Mouse (Mus musculus) c-Kit-positive CD71-positive TER-119-negative erythroid progenitor cells, embryonic 14.5 days (primary cell): Measurements from ENCODE around the gene Gnai2.
"Not testable (repeated sequence)": the region's sequence is repeated elsewhere in the genome, so short reads cannot be mapped to it uniquely, and the experiment has no call there.

Source experiments
- DNase-seq: peaks from one replicate; pipeline ENCODE4 v3.0.0-alpha.2; 2013; ENCODE audit warnings: low read depth

Gnai2 gene

DNA sequence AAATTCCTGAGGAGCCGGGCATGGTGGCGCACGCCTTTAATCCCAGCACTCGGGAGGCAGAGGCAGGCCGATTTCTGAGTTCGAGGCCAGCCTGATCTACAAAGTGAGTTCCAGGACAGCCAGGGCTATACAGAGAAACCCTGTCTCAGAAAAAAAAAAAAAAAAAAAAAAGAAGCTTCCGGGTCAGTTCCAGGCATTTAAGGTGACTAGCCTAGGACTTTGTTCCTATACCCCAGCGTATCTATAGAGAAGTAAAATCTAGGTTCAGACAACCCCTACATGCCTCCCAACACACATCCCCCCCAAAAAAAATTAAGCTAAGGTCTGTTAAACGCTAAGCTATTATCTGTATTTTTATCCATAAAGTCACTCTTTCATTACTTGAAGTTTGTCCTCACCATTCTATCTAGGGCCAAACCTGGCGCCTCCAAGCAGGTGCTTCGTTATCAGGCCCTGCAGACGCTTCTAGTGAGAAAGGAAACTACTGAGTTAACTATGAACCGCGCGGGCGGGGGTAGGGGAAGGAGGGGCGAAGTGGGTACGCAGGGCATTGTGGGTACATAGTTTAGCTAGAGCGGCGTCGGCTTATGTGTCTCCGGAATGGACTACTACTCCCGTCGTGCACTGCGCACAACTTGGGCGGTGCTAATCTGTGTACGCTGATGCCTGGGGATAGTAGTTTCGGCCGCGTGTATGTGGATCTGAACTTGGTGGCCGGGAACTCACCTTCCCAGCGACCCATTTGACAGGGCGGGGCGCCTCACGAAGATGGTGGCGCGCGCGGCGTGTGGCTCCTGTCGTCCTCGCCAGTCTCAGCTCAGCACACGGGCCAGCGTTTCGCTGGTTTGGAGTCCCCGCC lies 48.0 kb downstream of the Gnai2 start, which contains the start of gene Ifrd2:
Gene Ifrd2, plus strand, starts transcription at position 669 of the 859 bp plus-strand sequence.
- peak; percentile 99 for DNase-seq

DNA sequence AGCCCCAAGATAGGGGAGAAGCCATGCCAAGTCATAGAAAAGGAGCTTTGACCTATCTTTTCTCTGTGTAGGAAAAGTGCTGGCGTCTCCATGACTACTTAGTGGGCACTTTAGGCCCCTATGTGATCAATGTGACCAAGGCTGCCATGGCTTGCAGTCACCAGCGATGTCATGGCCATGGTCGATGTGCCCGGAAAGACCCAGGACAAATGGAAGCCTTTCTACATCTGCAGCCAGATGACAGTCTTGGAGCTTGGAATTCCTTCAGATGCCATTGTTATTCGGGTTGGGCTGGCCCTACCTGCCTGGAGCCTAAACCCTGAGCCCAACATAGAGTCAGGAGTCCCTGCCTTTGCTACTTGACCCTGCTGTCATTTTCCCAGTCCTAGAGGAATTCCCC lies 48.7 kb downstream of the Gnai2 start:
- DNase-seq: no peak

DNA sequence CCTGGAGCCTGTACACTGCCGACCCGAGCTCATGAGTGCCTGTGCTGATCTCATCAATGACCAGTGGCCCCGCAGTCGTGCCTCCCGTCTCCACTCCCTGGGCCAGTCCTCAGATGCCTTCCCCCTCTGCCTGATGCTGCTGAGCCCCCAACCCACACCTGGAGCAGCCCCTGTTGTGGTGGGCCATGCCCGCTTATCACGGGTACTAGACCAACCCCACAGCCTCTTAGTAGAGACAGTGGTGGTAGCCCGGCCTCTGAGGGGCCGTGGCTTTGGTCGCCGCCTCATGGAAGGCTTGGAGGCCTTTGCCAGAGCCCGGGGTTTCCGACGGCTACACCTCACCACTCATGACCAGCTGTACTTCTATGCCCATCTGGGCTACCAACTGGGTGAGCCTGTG lies 52.0 kb downstream of the Gnai2 start:
- no peak for DNase-seq

DNA sequence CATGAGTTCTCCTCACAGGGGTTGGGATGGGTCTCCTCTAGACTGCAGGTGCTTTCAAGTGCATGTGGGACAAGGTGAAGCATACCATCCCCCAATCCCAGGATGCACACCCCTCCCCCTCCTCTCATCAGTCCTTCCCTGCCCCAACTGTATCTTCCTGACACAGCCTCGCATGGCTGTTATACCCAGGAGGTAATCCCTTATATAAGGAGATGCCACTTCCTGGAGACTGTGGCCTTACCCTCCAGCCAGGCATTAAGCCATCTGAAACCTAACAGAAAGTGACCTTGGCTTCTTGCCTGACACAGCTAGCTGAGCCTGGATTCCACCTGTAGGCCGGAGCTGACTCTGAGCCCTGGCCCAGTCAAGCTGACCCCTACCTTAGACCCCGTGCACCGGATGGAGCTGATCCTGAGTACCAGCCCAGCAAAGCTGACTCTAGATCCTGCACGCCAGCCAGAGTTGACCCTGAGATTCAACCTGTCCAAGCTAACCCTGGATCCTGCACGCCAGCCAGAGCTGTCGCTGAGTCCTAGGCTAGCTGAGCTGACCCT lies 52.6 kb downstream of the Gnai2 start:
- no peak for DNase-seq

GRCm38 (mm10) chr9:107581584-107581983 lies 53.6 kb downstream of the Gnai2 start:
- DNase-seq: no peak

- peak; percentile 88 for DNase-seq
These were observed 54.5 kb downstream of the Gnai2 start, which contains the start of gene Hyal3 for GRCm38 (mm10) chr9:107580501-107581317. TSS of gene Hyal3 (plus strand) at chr9:107580818.

DNA sequence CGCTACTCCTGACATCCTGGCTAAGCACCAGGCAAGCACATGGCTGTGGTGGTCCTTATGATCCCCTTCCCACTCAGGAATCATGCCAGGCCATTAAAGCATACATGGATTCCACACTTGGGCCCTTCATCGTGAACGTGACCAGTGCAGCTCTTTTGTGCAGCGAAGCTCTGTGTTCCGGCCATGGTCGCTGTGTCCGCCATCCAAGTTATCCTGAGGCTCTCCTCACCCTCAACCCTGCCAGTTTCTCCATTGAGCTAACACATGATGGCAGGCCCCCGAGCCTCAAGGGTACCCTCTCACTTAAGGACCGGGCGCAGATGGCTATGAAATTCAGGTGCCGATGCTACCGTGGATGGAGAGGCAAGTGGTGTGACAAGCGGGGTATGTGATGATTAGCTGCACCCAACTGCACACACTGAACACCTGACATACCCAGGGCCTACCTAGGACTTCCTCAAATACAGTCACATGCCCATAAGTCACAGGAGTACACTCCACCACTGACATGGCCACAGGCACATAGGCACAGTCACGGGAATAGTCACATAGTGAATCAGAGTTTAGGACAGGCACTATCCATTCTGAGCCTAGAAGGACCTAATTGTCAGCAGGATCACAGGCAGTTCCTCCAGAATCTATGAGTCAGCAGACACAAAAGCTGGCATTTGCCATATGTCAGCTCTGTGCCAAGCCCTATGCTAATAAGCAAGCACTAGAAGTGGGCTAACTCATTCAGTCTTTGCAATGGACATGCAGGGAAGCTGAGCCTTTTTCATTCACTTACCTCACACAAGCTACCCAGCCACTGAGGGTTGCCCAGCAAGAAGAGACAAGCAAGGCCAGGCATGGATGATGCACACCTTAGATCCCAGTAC lies 55.9 kb downstream of the Gnai2 start:
- no peak for DNase-seq

DNA sequence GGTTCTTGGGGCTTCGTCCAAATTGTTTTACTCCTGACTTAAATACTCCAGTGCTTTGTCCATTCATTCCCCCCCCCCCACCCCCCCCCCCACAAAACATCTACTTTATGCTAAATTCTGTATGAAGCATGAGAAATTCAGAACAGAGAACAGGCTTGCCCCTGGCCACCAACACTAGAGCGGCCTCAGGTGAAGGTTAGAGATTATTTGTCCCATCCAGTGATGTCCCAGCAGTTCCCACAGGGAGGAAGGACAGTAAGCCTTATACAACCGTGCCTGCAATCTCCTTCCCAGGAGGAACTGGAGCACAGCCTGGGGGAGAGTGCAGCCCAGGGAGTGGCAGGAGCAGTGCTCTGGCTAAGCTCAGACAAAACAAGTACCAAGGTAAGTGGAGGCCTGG lies 56.6 kb downstream of the Gnai2 start, which contains the start of gene Naa80:
Gene Naa80, plus strand, starts transcription at position 301 of the 400 bp plus-strand sequence.
- DNase-seq: no peak

DNA sequence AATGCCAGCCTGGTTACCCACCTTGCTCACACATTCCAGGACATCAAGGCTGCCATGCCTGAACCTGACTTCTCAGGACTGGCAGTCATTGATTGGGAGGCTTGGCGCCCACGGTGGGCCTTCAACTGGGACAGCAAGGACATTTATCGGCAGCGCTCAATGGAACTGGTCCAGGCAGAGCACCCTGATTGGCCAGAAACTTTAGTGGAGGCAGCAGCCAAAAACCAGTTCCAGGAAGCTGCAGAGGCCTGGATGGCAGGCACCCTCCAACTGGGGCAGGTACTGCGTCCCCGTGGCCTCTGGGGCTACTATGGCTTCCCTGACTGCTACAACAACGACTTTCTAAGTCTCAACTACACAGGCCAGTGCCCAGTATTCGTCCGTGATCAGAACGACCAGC lies 57.3 kb downstream of the Gnai2 start:
- DNase-seq: no peak

DNA sequence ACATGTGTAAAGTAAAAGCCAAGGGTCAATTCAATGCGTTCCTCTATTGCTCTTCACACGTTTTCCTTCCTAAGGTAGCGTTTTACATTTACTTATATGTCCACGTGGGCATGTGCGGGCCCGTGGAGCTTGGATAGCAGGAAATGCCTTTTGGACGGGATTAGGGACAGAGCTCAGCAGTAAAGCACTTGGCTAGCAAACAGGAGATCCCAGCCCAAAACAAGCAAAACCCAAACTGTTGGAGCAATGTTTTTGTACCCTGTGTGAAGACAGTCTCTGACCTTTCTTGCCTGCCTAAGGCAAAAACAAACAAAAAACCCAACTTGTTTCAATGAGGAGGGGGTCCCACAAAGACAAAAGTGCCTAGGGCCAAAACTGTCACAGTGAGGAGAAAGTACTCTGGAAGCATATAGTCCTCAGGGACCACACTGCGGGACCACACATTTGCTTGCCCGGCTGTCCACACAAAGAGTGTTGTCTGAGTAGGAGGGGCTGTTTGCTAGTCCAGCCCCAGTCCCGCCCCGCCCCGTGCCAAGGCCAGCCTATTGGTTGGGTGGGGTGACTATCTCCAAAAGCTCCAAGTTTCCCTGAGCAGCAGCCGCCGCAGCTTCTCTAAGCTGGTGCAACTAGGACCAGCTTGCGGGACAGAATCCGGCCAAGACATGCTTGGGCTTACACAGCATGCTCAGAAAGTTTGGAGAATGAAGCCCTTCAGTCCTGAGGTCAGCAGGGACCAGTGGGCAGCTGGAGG lies 58.6 kb downstream of the Gnai2 start, which contains the start of gene Hyal1:
Gene Hyal1, plus strand, starts transcription at position 571 of the 751 bp plus-strand sequence.
- peak; percentile 81 for DNase-seq

DNA sequence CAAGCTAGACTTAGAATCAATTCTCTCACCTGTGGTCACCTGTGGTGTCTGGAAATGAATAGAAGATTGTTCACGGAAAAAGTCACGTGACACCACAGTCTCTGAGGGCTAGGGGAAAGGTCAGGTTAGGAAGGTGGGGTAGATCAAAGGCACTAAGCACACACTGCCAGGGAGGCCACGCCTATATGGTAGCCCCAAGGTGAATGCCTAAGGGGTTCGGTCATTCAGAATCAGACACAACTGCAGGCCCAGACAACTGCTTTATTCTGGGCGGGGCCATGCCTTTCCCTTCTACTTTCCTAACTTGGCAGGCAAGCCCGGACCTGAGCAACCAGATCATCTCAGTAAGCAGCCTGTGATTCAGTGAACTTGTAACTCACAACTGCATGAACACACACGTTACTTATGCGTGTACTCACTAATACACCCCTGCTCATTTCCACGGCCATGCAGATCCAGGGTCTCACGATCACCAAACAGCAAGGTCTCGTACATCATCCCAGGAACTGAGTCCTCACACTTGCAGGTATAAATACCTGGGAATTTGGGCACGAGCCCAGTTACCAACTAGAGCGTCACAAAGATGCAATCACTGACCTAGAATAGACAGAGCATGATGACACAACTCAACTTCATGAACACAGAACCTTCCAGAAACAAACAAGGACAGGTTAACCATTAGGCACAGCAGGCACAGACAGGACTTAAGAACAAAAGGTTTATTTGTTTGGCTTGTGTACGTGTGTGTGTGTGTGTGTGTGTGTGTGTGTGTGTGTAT lies 59.4 kb downstream of the Gnai2 start:
- no peak for DNase-seq

DNA sequence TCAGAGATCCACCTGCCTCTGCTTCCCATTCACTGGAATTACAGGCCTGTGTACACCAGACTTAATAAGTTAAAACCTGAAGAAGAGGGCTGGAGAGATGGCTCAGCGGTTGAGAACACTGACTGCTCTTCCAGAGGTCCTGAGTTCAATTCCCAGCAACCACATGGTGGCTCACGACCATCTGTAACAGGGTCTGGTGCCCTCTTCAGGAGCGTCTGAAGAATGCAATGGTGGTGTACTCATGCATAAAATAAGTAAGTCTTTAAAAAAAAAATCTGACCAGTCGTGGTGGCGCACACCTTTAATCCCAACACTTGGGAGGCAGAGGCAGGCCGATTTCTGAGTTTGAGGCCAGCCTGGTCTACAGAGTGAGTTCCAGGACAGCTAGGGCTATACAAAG lies 61.4 kb downstream of the Gnai2 start:
- DNase-seq: not testable (repeated sequence)

GRCm38 (mm10) chr9:107572327-107572662 lies 62.9 kb downstream of the Gnai2 start:
- no peak for DNase-seq

DNA sequence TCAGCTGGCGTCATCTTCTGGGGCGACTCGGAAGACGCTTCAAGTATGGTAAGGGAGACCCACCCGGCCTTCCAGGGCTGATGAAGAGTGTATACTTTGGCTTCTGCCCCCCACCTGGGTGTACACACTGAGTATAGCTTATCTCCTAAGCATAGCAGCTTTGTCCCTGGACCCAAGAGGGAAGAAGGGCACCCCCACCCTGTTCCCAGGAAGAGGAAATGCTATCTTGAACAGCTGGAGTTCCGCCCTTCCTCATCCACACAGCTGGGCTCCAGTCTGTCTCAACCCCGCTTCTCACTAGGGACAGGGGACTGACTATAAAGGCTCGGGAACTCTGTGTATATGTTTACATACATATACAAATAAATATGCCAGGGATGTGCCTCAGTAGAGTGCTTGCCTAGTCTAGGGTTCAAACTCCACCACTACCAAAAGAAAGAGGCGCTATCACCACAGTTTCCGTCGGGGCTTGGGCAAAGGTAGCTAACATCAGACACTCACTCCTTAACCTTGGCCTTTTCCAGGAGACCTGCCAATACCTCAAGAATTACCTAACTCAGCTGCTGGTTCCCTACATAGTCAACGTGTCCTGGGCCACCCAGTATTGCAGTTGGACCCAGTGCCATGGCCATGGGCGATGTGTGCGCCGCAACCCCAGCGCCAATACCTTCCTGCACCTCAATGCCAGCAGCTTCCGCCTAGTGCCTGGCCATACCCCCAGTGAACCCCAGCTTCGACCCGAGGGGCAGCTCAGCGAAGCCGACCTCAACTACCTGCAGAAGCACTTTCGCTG lies 63.4 kb downstream of the Gnai2 start:
- DNase-seq: no peak

DNA sequence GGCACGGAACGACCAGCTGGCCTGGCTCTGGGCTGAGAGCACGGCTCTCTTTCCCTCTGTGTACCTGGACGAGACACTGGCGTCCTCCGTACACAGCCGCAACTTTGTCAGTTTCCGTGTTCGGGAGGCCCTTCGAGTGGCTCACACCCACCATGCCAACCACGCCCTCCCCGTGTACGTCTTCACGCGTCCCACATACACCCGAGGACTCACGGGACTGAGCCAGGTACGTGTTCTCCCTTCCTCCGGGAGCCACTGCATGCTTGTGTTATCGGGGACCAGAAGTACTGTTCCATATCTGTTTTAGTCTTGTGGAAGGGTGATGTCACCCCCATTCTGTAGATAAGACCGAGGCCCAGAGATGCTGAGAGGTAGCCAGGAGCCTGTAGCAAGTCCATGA lies 64.3 kb downstream of the Gnai2 start:
- peak; percentile 69 for DNase-seq

DNA sequence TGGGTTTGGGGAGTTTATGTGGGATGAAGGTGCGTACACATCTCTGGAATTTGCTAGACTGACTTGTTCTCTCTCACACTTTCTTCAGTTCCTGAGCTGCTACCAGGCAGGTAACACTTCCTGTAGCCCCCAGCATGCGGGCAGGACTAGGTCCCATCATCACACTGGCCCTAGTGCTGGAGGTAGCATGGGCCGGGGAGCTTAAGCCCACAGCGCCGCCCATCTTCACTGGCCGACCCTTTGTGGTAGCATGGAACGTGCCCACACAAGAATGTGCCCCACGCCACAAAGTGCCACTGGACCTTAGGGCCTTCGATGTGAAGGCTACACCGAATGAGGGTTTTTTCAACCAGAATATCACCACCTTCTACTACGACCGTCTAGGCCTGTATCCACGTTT lies 65.2 kb downstream of the Gnai2 start:
- no peak for DNase-seq

- no peak for DNase-seq
These were observed 65.9 kb downstream of the Gnai2 start for GRCm38 (mm10) chr9:107569270-107569669.

- peak; percentile 85 for DNase-seq
These were observed 66.6 kb downstream of the Gnai2 start for GRCm38 (mm10) chr9:107568331-107569261.
